Mouse (Mus musculus): ENCODE results near the gene Slc22a1.

The Slc22a1 gene

GRCm38 (mm10) chr17:12631771-12632600, 43.6 kb downstream of the Slc22a1 start:
- DNase-seq (ENCODE audit: low read depth, low spot score): no peak

DNA sequence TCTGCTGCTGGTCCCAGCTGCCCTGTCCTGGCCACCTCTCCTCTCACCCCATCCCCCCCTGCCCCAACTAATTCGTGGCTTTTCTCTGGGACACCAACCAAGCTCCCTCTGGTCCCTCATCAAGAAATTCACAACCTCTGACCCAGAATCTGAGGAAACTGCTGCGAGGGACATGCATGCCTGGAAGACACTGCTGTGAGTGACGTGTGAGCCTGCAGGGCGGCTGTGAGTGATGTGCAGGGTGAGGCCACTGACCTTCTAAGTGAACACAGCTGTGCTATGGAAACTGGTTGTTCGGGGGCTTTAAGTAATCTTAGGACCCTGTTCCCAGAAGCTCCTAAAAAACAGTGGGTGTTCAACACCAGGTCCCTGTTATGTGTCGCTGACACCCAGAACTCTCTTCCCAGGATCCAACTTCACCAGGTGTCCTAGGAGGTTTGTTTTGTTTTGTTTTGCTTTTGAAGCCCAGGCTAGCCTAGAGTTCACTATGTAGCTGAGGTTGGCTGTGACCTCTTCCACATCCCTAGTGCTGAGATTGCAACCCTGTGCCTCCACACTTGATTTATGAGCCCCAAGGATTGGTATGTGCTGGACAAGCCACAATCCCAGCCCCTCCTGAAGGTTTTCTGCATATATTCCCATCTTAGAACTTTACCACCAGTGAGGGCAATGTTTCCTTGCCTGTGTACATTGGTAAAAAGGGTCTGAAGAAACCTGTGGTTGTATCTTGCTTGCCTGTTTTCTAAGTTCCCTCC, 44.5 kb downstream of the Slc22a1 start:
- no peak for DNase-seq (ENCODE audit: low read depth, low spot score)

- no peak for DNase-seq (ENCODE audit: low read depth, low spot score)
Observed at GRCm38 (mm10) chr17:12627983-12628382, 47.6 kb downstream of the Slc22a1 start.

GRCm38 (mm10) chr17:12619641-12620040, 56.0 kb downstream of the Slc22a1 start:
- no peak for DNase-seq (ENCODE audit: low read depth, low spot score)

DNA sequence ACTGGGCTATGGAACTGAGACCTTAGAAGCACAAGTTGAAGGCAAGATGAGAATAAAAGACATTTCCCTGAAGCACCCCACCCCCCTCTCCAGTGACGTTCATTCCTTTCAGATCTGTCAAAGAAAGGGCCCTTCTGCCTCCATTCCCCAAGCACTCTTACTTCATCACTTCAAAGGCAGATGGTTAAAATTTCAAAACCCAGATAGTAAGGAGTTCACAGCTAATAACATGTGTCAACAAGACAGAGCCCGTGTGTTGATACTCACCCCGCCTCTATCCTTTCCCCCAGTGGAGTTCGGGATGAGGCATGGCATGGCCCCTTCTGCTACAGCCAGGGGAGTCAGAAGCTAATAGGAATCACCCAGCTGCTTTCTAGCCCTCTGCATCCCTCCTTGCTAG, 60.2 kb downstream of the Slc22a1 start:
- DNase-seq (ENCODE audit: low read depth, low spot score): no peak

DNA sequence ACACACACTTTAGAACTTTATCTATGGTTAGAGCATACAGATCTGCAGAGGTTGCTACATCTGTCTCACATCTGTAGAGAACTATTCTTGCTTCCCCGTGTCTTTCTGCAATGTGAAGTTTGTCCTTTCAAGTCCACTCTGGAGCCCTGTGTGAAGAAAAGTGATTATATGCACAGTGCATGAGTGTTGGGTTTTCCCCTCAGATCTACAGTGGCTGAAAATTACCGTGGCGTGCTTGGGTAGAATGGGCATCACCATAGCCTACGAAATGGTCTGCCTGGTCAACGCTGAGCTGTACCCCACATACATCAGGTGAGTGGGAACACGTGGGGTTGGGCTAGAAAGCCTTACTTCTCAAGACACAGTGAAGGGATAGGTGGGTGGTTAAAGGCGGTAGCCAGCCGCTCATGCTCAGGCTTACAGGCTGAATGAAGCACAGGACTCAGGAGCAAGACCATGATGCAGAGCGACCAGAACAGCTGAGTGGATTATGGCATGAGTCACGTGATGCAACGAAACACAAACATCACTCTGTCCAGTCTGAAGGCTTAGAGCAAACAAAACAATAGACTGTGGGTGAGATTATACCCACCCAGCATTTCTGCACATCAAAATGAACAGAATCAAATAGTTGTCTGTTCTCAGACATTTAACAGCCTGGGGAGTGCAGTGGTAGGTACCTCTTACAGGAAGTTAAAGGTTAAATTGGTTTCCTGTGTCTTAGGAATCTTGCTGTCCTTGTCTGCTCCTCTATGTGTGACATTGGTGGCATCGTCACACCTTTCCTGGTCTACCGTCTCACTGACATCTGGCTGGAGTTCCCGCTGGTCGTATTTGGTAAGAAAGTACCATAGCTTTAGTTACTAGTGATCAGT, 60.9 kb downstream of the Slc22a1 start:
- DNase-seq (ENCODE audit: low read depth, low spot score): no peak

GRCm38 (mm10) chr17:12607202-12607601, 68.4 kb downstream of the Slc22a1 start:
- DNase-seq (ENCODE audit: low read depth, low spot score): no peak

DNA sequence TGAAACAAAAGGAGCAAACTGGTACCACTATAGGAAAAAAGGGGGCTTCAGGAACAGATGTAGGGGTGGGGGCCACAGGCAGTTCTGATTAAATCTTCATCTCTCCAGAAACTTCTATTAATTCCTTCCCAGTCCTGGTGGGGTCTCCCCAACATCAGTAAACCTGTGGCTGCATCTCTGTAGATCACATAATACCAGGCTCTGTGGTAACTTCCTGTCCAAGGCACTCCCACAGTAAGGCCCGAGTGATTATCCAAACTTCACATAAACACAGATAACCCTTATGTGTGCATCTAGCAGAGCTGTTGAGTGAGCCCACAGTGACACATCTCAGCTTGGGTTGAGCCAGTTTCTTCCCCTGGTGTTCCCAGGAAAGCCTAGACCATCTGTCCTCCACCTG, 69.0 kb downstream of the Slc22a1 start:
- DNase-seq (ENCODE audit: low read depth, low spot score): no peak

Data from c-Kit-negative CD71-positive TER-119-positive erythroid progenitor cells, embryonic 14.5 days (primary cell).